Mouse (Mus musculus): ENCODE results near the gene Hal.

- TF ChIP-seq POLR2A (IDR thresholded peaks at IDR 0.05; ENCODE audit: borderline replicate concordance, extremely low read depth, insufficient read depth, insufficient read length, poor library complexity, severe bottlenecking) (no peak), CTCF (IDR thresholded peaks at IDR 0.05; ENCODE audit: borderline replicate concordance, extremely low read depth, insufficient read depth, insufficient read length) (no peak)
These were observed 30.6 kb downstream of the Hal start for GRCm38 (mm10) chr10:93519159-93519558.

Data from brain, embryonic 14.5 days (tissue).